Mouse (Mus musculus) spleen, adult 2 months (tissue): ENCODE measurements at regions not wholly inside any gene's neighbourhood (a gene's known extent, or its start where the extent isn't known, plus 50 kb on each side); places are given as distances from the start of the nearest gene placed in this dataset.

Experiments
- CTCF ChIP-seq: fragments of 200-500 bp; IDR thresholded peaks from 2 replicates; pipeline ENCODE4 v1.5.1; 2011; ENCODE audit warnings: mild to moderate bottlenecking, inconsistent platforms; ENCODE audit not compliant: insufficient read depth, insufficient read length, insufficient replicate concordance; ENCODE audit errors: extremely low read depth
- POLR2A ChIP-seq: fragments of 200-500 bp; IDR thresholded peaks from 2 replicates; pipeline ENCODE4 v1.6.1; 2011; ENCODE audit warnings: low read depth, low read length, inconsistent platforms

DNA sequence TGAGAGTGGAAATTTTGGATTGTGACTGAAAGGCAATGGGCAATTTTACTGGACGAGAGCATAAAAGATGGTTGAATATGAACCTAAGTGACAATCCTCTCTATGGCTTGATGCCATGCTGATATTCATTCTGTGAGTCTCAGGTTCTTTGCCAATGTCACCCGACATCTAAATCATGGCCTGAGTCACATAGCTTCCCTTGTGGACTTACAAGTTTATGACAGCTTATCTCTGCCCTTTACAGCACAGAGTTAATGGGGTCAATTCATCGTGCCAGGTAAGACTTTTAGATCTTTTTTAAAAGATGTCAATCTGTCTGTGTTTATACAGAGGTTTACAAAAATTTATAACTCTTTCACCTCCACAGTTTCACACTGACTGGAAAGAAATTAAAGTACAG is 641.2 kb downstream of the Grxcr1 start:
- TF ChIP-seq CTCF (no peak), POLR2A (no peak)
